Mouse (Mus musculus) adrenal gland, adult 18-20 months (tissue): ENCODE data around the gene Efnb2. TPM values are rescaled to one million over a fixed set of nuclear protein-coding genes. Genes with fewer than 3 reads are reported as not detected.

Experiments used
- DNase-seq, 2 experiments: peaks; one replicate each; pipeline ENCODE4 v3.0.0; 2021 to 2022; ENCODE audit warnings: low spot score in 2 of 2
- microRNA-seq, 2 experiments: library from miRNA; unstranded; fragments of <30 nt; microRNA quantifications; one replicate each; pipeline ENCODE4 v1.2.0; 2021; ENCODE audit warnings: borderline number of aligned reads in 2 of 2
- total RNA-seq, 2 experiments: library from RNA; stranded (reverse); gene quantifications; 1 replicate in 1 of 2; 2 replicates in 1 of 2; pipeline ENCODE4 v1.2.3; 2021

Efnb2 gene
- total RNA-seq, 2 experiments from 2014 or later, result 14.0 to 24.0 TPM

DNA sequence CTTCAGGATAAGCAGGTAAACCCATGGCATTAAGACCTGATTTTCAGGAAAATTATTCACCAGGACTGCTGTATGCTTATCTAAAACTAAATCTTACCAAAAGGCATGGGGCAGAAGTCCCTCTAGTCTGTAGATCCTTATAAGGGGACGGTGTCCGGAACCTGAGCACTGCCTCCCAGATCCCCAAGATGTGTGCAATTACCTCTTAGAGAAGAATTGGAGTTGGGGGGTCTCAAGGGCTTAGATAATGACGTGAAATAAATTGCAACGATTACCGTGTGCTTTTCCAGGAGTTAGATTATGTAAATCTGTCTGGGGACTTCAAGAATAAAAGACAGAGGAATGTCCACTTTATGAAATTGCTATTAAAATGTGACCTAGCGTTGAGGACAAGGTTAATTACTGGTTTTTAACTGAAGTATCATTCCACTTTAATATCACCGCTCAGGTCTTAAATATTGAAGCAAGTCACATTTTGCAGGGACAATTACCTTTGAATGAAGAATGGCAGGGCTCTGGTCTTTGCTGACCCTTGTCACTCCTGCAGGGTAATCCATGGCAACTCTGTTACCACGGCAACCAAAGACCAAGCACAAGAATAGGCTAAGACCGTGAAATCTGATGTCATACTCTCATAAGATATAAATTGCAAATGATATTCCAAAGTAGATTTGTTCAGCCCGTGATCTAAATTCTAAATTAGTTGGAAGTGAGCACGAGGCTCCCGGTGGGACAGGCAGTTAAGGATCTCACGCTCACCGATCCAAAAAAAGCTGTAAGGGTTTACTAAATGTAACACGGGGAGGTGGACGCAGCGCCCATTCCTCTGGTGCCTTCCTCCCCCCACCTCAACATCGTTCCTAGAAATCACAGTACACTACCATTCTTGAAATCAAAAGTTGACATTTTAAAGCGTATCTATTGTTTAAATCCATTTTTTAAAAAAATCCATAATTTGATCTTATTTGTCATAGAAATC, 86.2 kb downstream of the Efnb2 start:
- no peak for DNase-seq

DNA sequence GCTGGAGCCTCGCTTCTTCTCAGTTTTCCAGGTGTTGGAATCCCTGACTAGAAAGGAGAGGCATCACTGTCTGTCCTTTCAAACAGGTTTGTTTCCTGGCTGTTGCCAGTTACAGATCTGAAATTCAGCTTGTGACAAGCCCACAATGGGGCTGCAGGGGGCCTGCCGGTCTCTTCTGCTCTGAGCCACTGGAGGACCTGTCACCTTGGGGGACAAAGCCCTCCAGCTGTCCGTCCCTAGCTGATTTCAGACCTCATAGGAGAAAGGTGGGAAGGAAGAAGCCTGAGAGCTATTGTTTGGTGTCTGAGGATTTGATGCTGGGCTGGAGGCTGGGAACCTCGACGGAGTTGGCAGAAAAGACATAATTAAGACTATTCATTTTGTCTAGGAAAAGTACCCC, 88.8 kb downstream of the Efnb2 start:
- no peak for DNase-seq

DNA sequence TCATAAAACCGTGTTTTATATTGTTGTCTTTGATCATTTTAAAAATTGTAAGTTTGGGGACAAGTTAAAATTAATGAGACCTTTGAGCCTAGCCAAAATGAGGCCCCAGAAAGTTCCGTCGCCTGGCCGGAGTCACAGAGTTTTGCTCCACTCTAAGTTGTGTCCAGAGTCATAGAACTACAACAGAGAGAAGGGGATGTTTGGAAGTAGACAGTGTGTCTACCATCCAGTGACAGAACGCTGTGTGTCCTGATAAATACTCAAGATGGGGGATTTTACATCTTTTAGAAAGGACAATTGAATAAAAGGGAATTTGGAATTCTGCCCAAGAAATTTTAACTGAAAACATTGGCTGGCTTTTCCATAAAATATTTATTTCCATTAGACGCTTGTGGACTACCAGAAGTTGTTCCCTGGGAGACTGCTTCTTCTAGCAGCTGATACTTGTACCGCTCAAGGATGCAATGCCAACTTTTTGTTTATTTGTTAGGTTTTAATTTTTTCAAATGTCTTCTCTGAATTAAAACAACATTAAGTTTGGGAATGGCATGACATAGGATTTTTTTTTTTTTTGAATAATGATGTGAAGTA, 89.3 kb downstream of the Efnb2 start:
- DNase-seq, result no peak

DNA sequence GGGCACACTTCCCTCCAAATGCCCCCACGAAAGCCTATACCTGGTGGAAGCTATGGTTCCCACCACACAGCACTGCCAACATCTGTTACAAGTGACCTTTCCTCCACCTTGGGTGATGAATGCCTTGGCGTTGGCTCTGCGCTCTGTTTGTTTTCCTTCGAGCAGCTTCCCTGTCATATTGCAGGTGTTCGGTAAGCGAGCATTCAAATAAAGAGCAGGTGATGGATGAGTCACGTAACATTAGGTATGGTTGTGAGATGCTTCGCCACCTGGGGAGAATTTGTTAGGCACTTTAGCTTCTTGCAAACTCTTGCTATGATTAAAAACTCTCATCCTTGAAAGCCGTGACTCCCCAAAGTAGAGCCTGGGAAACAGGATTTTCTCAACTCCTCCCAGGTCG, 91.8 kb downstream of the Efnb2 start:
- DNase-seq, result no peak

DNA sequence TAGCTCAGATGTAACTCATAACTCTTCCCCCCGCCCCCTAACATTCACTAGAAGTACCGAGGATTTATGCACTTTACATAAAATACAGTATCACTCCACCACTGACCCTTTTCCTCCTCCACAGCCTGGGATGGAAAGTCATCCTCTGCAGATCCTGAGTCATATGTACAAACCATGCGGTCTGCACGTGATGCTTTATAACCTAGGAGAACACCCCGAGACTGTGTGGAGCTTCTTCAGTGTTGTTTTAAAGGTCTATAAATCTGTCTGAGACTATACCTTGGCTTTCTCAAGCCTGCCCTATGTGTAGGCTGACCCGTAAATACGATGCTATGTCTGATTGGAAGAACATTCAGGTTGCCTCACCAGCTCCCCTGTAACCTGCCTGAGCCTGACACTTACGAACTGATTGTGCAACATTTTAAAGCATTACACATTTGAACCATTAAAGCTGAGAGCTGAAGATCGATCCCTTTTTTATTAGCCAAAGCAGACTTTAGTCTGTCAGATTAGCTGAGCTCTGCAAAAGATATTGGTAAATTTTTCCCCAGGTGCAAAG, 92.7 kb downstream of the Efnb2 start:
- no peak for DNase-seq

Small RNA genes within 50 kb of the gene (microRNA-seq; reads per million reads assigned to microRNA genes)
- 0.95 to 1.2 reads per million in 2 experiments for gene Mir7654

Other genes with a start within 250 kb of the Efnb2 start
- gene Arglu1, start 29.3 kb upstream of the Efnb2 start, total RNA-seq, result 10 to 100 TPM; 51.6 to 70.9 TPM